In genomic region chr6:142414597-142414996, GRCm38 (mm10) we compare ENCODE assay signal across 9 mouse cellular contexts. TPM values are rescaled to one million over a fixed set of nuclear protein-coding genes. Genes with fewer than 3 reads are reported as not detected.
DNase-seq lines count a peak whose midpoint lies in the region; ATAC-seq and TF ChIP-seq lines count a peak whose summit lies in the region.
"Had no signal": no experiment of that assay in that cellular context is flagged by ENCODE, and none has a peak within 500 bp of the region (broad histone marks: within the 10 kb centered on the region; RNA-seq: fewer than 3 reads in every experiment).

No protein-coding gene starts in this region.

- H3K36me3 ChIP-seq in E14TG2a.4 (ENCODE audit: insufficient read depth, low read length), result no peaks in the 10 kb centered on the region
- no peaks in the 10 kb centered on the region; the same call in 1 of the 2 replicates for H3K36me3 ChIP-seq in hindbrain, embryonic 12.5 days
- H3K36me3 ChIP-seq in midbrain, embryonic 11.5 days (ENCODE audit: control insufficient read depth, insufficient read depth, low read length), result no peaks in the 10 kb centered on the region

- DNase-seq in WW6 (ENCODE audit: low read depth, low spot score), result peak; percentile 13
- DNase-seq in midbrain, embryonic 11.5 days (ENCODE audit: low spot score, missing footprints), result peak; percentile 87
- DNase-seq in spleen, postnatal 14 days (ENCODE audit: low spot score in 2 of 2), result no peak
- no peak for DNase-seq in spleen, postnatal 10 days (ENCODE audit: low spot score in 2 of 2)
- no peak for DNase-seq in gastrocnemius, postnatal 14 days

- H3K4me3 ChIP-seq in E14TG2a.4 (replicated peaks; ENCODE audit: low read length), result peak overlapping the region; percentile 57
- peak overlapping the region; percentile 30 for H3K4me3 ChIP-seq in hindbrain, embryonic 12.5 days
- H3K4me3 ChIP-seq in midbrain, embryonic 11.5 days (ENCODE audit: low read depth, low read length), result peak overlapping the region; percentile 36
- H3K4me3 ChIP-seq: erythroblast, embryonic 14.5 days had no signal

- no peak overlapping the region for H3K27ac ChIP-seq in hindbrain, embryonic 12.5 days
- no peak overlapping the region for H3K27ac ChIP-seq in midbrain, embryonic 11.5 days (ENCODE audit: low read depth, low read length)
- H3K27ac ChIP-seq: liver, embryonic 14.5 days had no signal

- peak; percentile 50 for ATAC-seq in hindbrain, embryonic 12.5 days (ENCODE audit: low FRiP score)
- peak; percentile 45; the same call in 1 of the 2 replicates for ATAC-seq in midbrain, embryonic 11.5 days (ENCODE audit: low FRiP score)

- H3K9me3 ChIP-seq in E14TG2a.4 (ENCODE audit: low read length), result no peaks in the 10 kb centered on the region
- H3K9me3 ChIP-seq in hindbrain, embryonic 12.5 days (replicated peaks), result no peaks in the 10 kb centered on the region
- H3K9me3 ChIP-seq in midbrain, embryonic 11.5 days (ENCODE audit: control insufficient read depth, low read length), result no peaks in the 10 kb centered on the region

- 2% methylated on average over 23 of the region's 24 CpGs for WGBS in hindbrain, embryonic 12.5 days
- WGBS in midbrain, embryonic 11.5 days, result 5% methylated on average over 23 of the region's 24 CpGs

- peaks cover 12% of the 10 kb centered on the region for H3K4me1 ChIP-seq in E14TG2a.4 (replicated peaks; ENCODE audit: low read depth, low read length)
- peaks cover 11% of the 10 kb centered on the region; the same call in 1 of the 2 replicates for H3K4me1 ChIP-seq in hindbrain, embryonic 12.5 days
- H3K4me1 ChIP-seq in midbrain, embryonic 11.5 days (ENCODE audit: control insufficient read depth, insufficient read depth, low read length), result peaks cover 8% of the 10 kb centered on the region

- intact Hi-C loops in gastrocnemius, postnatal 14 days (cut with DNase I; ENCODE audit: low total_unique reads), result no loop called here

- H3K9ac ChIP-seq in hindbrain, embryonic 12.5 days, result peak overlapping the region; percentile 47
- H3K9ac ChIP-seq in midbrain, embryonic 11.5 days (ENCODE audit: low read length), result peak overlapping the region; percentile 57
- H3K9ac ChIP-seq: liver, embryonic 14.5 days had no signal

- peak overlapping the region; percentile 58 for H3K4me2 ChIP-seq in hindbrain, embryonic 12.5 days (replicated peaks)
- peak overlapping the region; percentile 60 for H3K4me2 ChIP-seq in midbrain, embryonic 11.5 days

- H3K27me3 ChIP-seq in E14TG2a.4 (ENCODE audit: insufficient read depth, low read length), result peaks cover 30% of the 10 kb centered on the region
- H3K27me3 ChIP-seq in hindbrain, embryonic 12.5 days, result peaks cover 41% of the 10 kb centered on the region
- peaks cover 8% of the 10 kb centered on the region for H3K27me3 ChIP-seq in midbrain, embryonic 11.5 days (ENCODE audit: control insufficient read depth, insufficient read depth, low read length)

- TF ChIP-seq CTCF in E14TG2a.4 (conservative IDR thresholded peaks at IDR 0.05; ENCODE audit: low read length), result no peak

RNA-seq across cellular contexts. Expression of gene Spx, which starts 1.4 kb away (rescaled TPM):
- polyA plus RNA-seq in hindbrain, embryonic 12.5 days (2016; fragmentation: Nextera tagmentation; extraction: Ambion mirVana), result 2.9 and 6.9 TPM in 2 replicates
- polyA plus RNA-seq in midbrain, embryonic 11.5 days (2014; fragmentation: Nextera tagmentation; extraction: Ambion mirVana), result 2.1 and 2.4 TPM in 2 replicates
- under 1 TPM in 1 of 2 experiments, not detected in 1; 0.60 TPM for total RNA-seq in gastrocnemius, postnatal 14 days (2021)
- polyA plus RNA-seq: erythroblast, embryonic 14.5 days had no signal

RNA-seq across cellular contexts. Expression of gene Golt1b, which starts 27.6 kb away (rescaled TPM):
- 95.7 and 108 TPM in 2 replicates for polyA plus RNA-seq in hindbrain, embryonic 12.5 days (2016; fragmentation: Nextera tagmentation; extraction: Ambion mirVana)
- 114 and 130 TPM in 2 replicates for polyA plus RNA-seq in midbrain, embryonic 11.5 days (2014; fragmentation: Nextera tagmentation; extraction: Ambion mirVana)
- total RNA-seq in gastrocnemius, postnatal 14 days (2021), result 10 to 100 TPM; 15.3 to 18.3 TPM

RNA-seq across cellular contexts. Expression of gene Recql, which starts 27.7 kb away (rescaled TPM):
- polyA plus RNA-seq in hindbrain, embryonic 12.5 days (2016; fragmentation: Nextera tagmentation; extraction: Ambion mirVana), result 32.3 and 40.7 TPM in 2 replicates
- polyA plus RNA-seq in midbrain, embryonic 11.5 days (2014; fragmentation: Nextera tagmentation; extraction: Ambion mirVana), result 41.3 and 47.8 TPM in 2 replicates
- 1 to 10 TPM; 3.9 to 4.9 TPM for total RNA-seq in gastrocnemius, postnatal 14 days (2021)

RNA-seq across cellular contexts. Expression of gene Gys2, which starts 58.3 kb away (rescaled TPM):
- 0.50 TPM in 1 of 2 replicates, not detected in the other for polyA plus RNA-seq in hindbrain, embryonic 12.5 days (2016; fragmentation: Nextera tagmentation; extraction: Ambion mirVana)
- 0.12 and 0.14 TPM in 2 replicates for polyA plus RNA-seq in midbrain, embryonic 11.5 days (2014; fragmentation: Nextera tagmentation; extraction: Ambion mirVana)
- under 1 TPM in 1 of 2 experiments, not detected in 1; 0.31 TPM for total RNA-seq in gastrocnemius, postnatal 14 days (2021)
- polyA plus RNA-seq: erythroblast, embryonic 14.5 days had no signal

Comparison
In these comparisons a context has a peak if more than half of its experiments do, and no peak if none do; other contexts are left out.
1. DNase-seq: peak in WW6 (single experiment) and midbrain, embryonic 11.5 days (single experiment); none in spleen, postnatal 14 days (0 of 2), spleen, postnatal 10 days (0 of 2) and gastrocnemius, postnatal 14 days (single experiment).
2. Peak in every context shown above with its lines, with median percentiles within 50 percentile points of each other: H3K4me3 ChIP-seq.